Mouse (Mus musculus) kidney, adult 2 months (tissue): ENCODE results near the gene Serpinb6b.

Experiments used
- CTCF ChIP-seq: fragments of 200-500 bp; conservative IDR thresholded peaks from 2 replicates; pipeline ENCODE4 v1.5.1; 2011; ENCODE audit warnings: low read depth, mild to moderate bottlenecking, control low read depth, low read length, moderate library complexity, mixed read lengths; ENCODE audit not compliant: insufficient read depth, insufficient read length
- POLR2A ChIP-seq: fragments of 200-500 bp; IDR thresholded peaks from one replicate; pipeline ENCODE4 v1.6.1; 2011; ENCODE audit warnings: low read depth, low read length, control low read depth

DNA sequence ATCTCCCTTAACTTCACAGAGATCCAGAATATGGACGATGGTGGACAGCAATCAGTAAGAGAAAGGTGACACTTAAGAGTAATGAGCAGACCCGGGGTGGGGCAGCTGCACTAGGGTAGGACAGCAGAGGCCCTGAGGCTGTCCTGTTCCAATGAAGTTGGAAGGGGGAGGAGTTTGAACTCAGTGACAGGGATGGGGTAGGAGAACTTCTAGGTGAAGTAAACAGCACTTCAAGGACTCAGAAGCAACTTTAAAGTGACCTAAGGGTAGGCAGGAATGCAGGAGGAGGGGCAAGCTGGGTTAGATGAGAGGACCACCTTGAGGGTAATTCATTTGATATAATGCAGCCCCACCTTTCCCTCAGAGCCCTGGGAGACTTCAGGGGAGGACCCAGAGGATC, 63.1 kb downstream of the Serpinb6b start:
- TF ChIP-seq POLR2A (no peak), CTCF (no peak)
